Mouse (Mus musculus) liver, embryonic 13.5 days (tissue): ENCODE measurements at regions not wholly inside any gene's neighbourhood (a gene's known extent, or its start where the extent isn't known, plus 50 kb on each side); places are given as distances from the start of the nearest gene placed in this dataset.

Experiments
- ATAC-seq: fragments of 200-750 bp; cut with Nextera tagmentation; 2 replicates; pipeline ENCODE4 v1.8.0; 2017; ENCODE audit warnings: low read depth, mild to moderate bottlenecking, moderate number of reproducible peaks, moderate library complexity
- DNase-seq: peaks from one replicate; pipeline ENCODE4 v3.0.0; 2022
- H3K27ac ChIP-seq: fragments of 300-500 bp; sonication (generic); 2 replicates; pipeline ENCODE4 v1.5.1; 2015; ENCODE audit warnings: moderate library complexity, mild to moderate bottlenecking, inconsistent platforms
- H3K27me3 ChIP-seq: fragments of 300-500 bp; sonication (generic); 2 replicates; pipeline ENCODE4 v1.6.1; 2015; ENCODE audit warnings: mild to moderate bottlenecking, inconsistent platforms
- H3K36me3 ChIP-seq: fragments of 300-500 bp; sonication (generic); 2 replicates; pipeline ENCODE4 v1.6.1; 2015; ENCODE audit warnings: mild to moderate bottlenecking, inconsistent platforms
- H3K4me1 ChIP-seq: fragments of 300-500 bp; sonication (generic); replicated peaks from 2 replicates; pipeline ENCODE4 v1.6.1; 2015; ENCODE audit warnings: inconsistent platforms
- H3K4me2 ChIP-seq: fragments of 300-500 bp; sonication (generic); 2 replicates; pipeline ENCODE4 v1.6.1; 2015; ENCODE audit warnings: inconsistent platforms, mild to moderate bottlenecking, moderate library complexity
- H3K4me3 ChIP-seq: fragments of 300-500 bp; sonication (generic); replicated peaks from 2 replicates; pipeline ENCODE4 v1.5.1; 2015; ENCODE audit warnings: mild to moderate bottlenecking, inconsistent platforms
- H3K9ac ChIP-seq: fragments of 300-500 bp; sonication (generic); 2 replicates; pipeline ENCODE4 v1.6.1; 2015; ENCODE audit warnings: mild to moderate bottlenecking, inconsistent platforms
- H3K9me3 ChIP-seq: fragments of 300-500 bp; sonication (generic); replicated peaks from 2 replicates; pipeline ENCODE4 v1.6.1; 2016; ENCODE audit warnings: inconsistent platforms
- WGBS: fragments of 180-500 bp; shearing (Covaris S2); methylation state at CpG from one replicate; pipeline ENCODE4 v1.1.7; 2015; ENCODE audit not compliant: insufficient replicate concordance; 5-methylcytosine and 5-hydroxymethylcytosine counted together

- no peak for DNase-seq
- Histone ChIP-seq H3K4me2 (no peak overlapping the region), H3K9ac (no peak overlapping the region), H3K4me1 (no peaks in the 10 kb centered on the region), H3K27me3 (no peaks in the 10 kb centered on the region), H3K27ac (no peak overlapping the region), H3K9me3 (no peaks in the 10 kb centered on the region), H3K4me3 (no peak overlapping the region), H3K36me3 (no peaks in the 10 kb centered on the region)
- ATAC-seq, result no peak
- WGBS, result 68% methylated on average over 4 of the region's 4 CpGs
Measured at GRCm38 (mm10) chr8:78941558-78941957, 86.7 kb upstream of the Zfp827 start.

- no peak for DNase-seq
- no peak for ATAC-seq
- Histone ChIP-seq H3K4me1 (no peaks in the 10 kb centered on the region), H3K4me2 (no peak overlapping the region), H3K4me3 (no peak overlapping the region), H3K36me3 (no peaks in the 10 kb centered on the region), H3K9me3 (no peaks in the 10 kb centered on the region), H3K9ac (no peak overlapping the region), H3K27ac (no peak overlapping the region), H3K27me3 (no peaks in the 10 kb centered on the region)
- WGBS, result 69% methylated on average over 1 of the region's 1 CpGs
Measured at GRCm38 (mm10) chr8:78944367-78944766, 83.9 kb upstream of the Zfp827 start.

GRCm38 (mm10) chr8:78945607-78946006 lies 82.6 kb upstream of the Zfp827 start:
- no peak overlapping the region for H3K4me3 ChIP-seq
- H3K9me3 ChIP-seq, result no peaks in the 10 kb centered on the region
- DNase-seq (no peak), ATAC-seq (no peak)
- WGBS, result 26% methylated on average over 1 of the region's 1 CpGs
- H3K27me3 ChIP-seq, result no peaks in the 10 kb centered on the region
- H3K4me2 ChIP-seq, result no peak overlapping the region
- no peak overlapping the region for H3K9ac ChIP-seq
- H3K36me3 ChIP-seq, result no peaks in the 10 kb centered on the region
- H3K27ac ChIP-seq, result no peak overlapping the region
- H3K4me1 ChIP-seq, result no peaks in the 10 kb centered on the region

- Histone ChIP-seq H3K9me3 (no peaks in the 10 kb centered on the region), H3K27me3 (no peaks in the 10 kb centered on the region), H3K4me3 (no peak overlapping the region), H3K27ac (no peak overlapping the region), H3K9ac (no peak overlapping the region), H3K4me1 (no peaks in the 10 kb centered on the region), H3K36me3 (no peaks in the 10 kb centered on the region), H3K4me2 (no peak overlapping the region)
- DNase-seq (no peak), ATAC-seq (no peak)
- 62% methylated on average over 2 of the region's 2 CpGs for WGBS
Measured at GRCm38 (mm10) chr8:78946085-78946484, 82.2 kb upstream of the Zfp827 start.

- WGBS, result 64% methylated on average over 3 of the region's 3 CpGs
- no peaks in the 10 kb centered on the region for H3K27me3 ChIP-seq
- no peak overlapping the region for H3K9ac ChIP-seq
- no peaks in the 10 kb centered on the region for H3K9me3 ChIP-seq
- no peak overlapping the region for H3K4me2 ChIP-seq
- ATAC-seq (no peak), DNase-seq (no peak)
- H3K36me3 ChIP-seq, result no peaks in the 10 kb centered on the region
- no peak overlapping the region for H3K4me3 ChIP-seq
- no peaks in the 10 kb centered on the region for H3K4me1 ChIP-seq
- H3K27ac ChIP-seq, result no peak overlapping the region
Measured at GRCm38 (mm10) chr8:78975034-78975433, 53.2 kb upstream of the Zfp827 start.
